Mouse (Mus musculus) B cell, adult (primary cell): ENCODE measurements around the gene Srp54c. TPM values are rescaled to one million over a fixed set of nuclear protein-coding genes. Genes with fewer than 3 reads are reported as not detected.

Experiments
- total RNA-seq: library from RNA; stranded (reverse); gene quantifications from 4 replicates; pipeline ENCODE4 v1.2.4, GENCODE M21; 2023; ENCODE audit not compliant: inconsistent age

Gene Srp54c
- 24.4 to 29.6 TPM (median 29.4 TPM) in 4 replicates for total RNA-seq

GRCm38 (mm10) chr12:55229626-55230519, at the start of gene Srp54c:
Gene Srp54c, plus strand, starts transcription at chr12:55230168.

GRCm38 (mm10) chr12:55199306-55199705, 30.7 kb upstream of the Srp54c start, which contains the start of gene 1700047I17Rik2:
Gene 1700047I17Rik2, plus strand, starts transcription at chr12:55199592.

GRCm38 (mm10) chr12:55299336-55299735, 69.4 kb downstream of the Srp54c start, which contains the start of gene 1110008L16Rik:
Gene 1110008L16Rik, plus strand, starts transcription at chr12:55299577.

GRCm38 (mm10) chr12:55302485-55303441, 72.8 kb downstream of the Srp54c start, which contains the start of gene Ppp2r3c:
Gene Ppp2r3c, minus strand, starts transcription at chr12:55302998.

Other genes with a start within 250 kb of the Srp54c start
- not detected in 4 replicates for gene Gm20403, start 243.6 kb upstream of the Srp54c start, total RNA-seq
- 252 to 283 TPM (median 268 TPM) in 4 replicates for gene Baz1a, start 215.8 kb upstream of the Srp54c start, total RNA-seq
- gene 2700097O09Rik, start 150.1 kb upstream of the Srp54c start, total RNA-seq: 7.3 to 9.7 TPM (median 7.8 TPM) in 4 replicates
- gene Srp54a, start 149.9 kb upstream of the Srp54c start, total RNA-seq: 67.9 to 78.7 TPM (median 77.6 TPM) in 4 replicates
- gene Fam177a, start 105.7 kb upstream of the Srp54c start, total RNA-seq: 4.3 TPM in 1 of 4 replicates, not detected in the others
- gene Srp54b, start 75.1 kb upstream of the Srp54c start, total RNA-seq: 30.4 to 49.8 TPM (median 39.3 TPM) in 4 replicates
- gene 1700047I17Rik2, start 30.6 kb upstream of the Srp54c start, total RNA-seq: 4.9 to 12.6 TPM (median 9.7 TPM) in 4 replicates
- gene 1110008L16Rik, start 69.4 kb downstream of the Srp54c start, total RNA-seq: 10.4 to 12.7 TPM (median 11.2 TPM) in 4 replicates
- gene Ppp2r3c, start 72.8 kb downstream of the Srp54c start, total RNA-seq: 19.1 to 22.7 TPM (median 21.4 TPM) in 4 replicates
- gene Psma6, start 154.1 kb downstream of the Srp54c start, total RNA-seq: 88.5 to 110 TPM (median 105 TPM) in 4 replicates